Mouse (Mus musculus) forebrain, postnatal 0 days (tissue): ENCODE results near the gene Ilf2. TPM values are rescaled to one million over a fixed set of nuclear protein-coding genes. Genes with fewer than 3 reads are reported as not detected.

ENCODE experiments used
- ATAC-seq: fragments of 200-750 bp; cut with Nextera tagmentation; 2 replicates; pipeline ENCODE4 v1.8.0; 2017; ENCODE audit warnings: mild to moderate bottlenecking, moderate library complexity
- DNase-seq: peaks from one replicate; pipeline ENCODE4 v3.0.0-alpha.2; 2015
- H3K27ac ChIP-seq: fragments of 300-500 bp; sonication (generic); 2 replicates; pipeline ENCODE4 v1.5.1; 2014; ENCODE audit warnings: low read depth, mild to moderate bottlenecking, antibody characterized with exemption, low read length, moderate library complexity, mixed read lengths
- H3K27me3 ChIP-seq: fragments of 300-500 bp; sonication (generic); 2 replicates; pipeline ENCODE4 v1.6.1; 2014; ENCODE audit warnings: mild to moderate bottlenecking, low read length, mixed read lengths; ENCODE audit not compliant: insufficient read depth
- H3K36me3 ChIP-seq: fragments of 300-500 bp; sonication (generic); 2 replicates; pipeline ENCODE4 v1.6.1; 2014; ENCODE audit warnings: mild to moderate bottlenecking, moderate library complexity; ENCODE audit not compliant: insufficient read depth
- H3K4me1 ChIP-seq: fragments of 300-500 bp; sonication (generic); 2 replicates; pipeline ENCODE4 v1.6.1; 2014; ENCODE audit warnings: antibody characterized with exemption; ENCODE audit not compliant: insufficient read depth
- H3K4me2 ChIP-seq: fragments of 300-500 bp; sonication (generic); 2 replicates; pipeline ENCODE4 v1.6.1; 2014; ENCODE audit warnings: low read depth, mild to moderate bottlenecking, moderate library complexity
- H3K4me3 ChIP-seq: fragments of 300-500 bp; sonication (generic); 2 replicates; pipeline ENCODE4 v1.5.1; 2014; ENCODE audit warnings: low read depth, low read length, mixed read lengths
- H3K9ac ChIP-seq: fragments of 300-500 bp; sonication (generic); 2 replicates; pipeline ENCODE4 v1.6.1; 2014; ENCODE audit warnings: mild to moderate bottlenecking
- H3K9me3 ChIP-seq: fragments of 300-500 bp; sonication (generic); 2 replicates; pipeline ENCODE4 v1.6.1; 2016; ENCODE audit warnings: low read length
- CTCF ChIP-seq: sonication (generic); IDR thresholded peaks from 2 replicates; pipeline ENCODE4 v1.5.1; 2016; ENCODE audit warnings: antibody characterized with exemption, control low read depth, low read depth
- WGBS: fragments of 180-500 bp; shearing (Covaris S2); extraction: QIAGEN DNeasy Blood & Tissue Kit; methylation state at CpG from one replicate; pipeline ENCODE4 v1.1.7; 2014; 5-methylcytosine and 5-hydroxymethylcytosine counted together
- polyA plus RNA-seq: library from polyadenylated mRNA; unstranded; fragments of >200 nt; fragmentation: Nextera tagmentation; extraction: Ambion mirVana; gene quantifications from 2 replicates; pipeline ENCODE4 v1.2.1, GENCODE M21; 2015
- total RNA-seq: library from RNA; depleted of rRNA; stranded (reverse); fragments of >200 nt; gene quantifications from 2 replicates; pipeline ENCODE4 v1.2.3, GENCODE M21; 2014

Ilf2 gene
- total and polyA plus RNA-seq, 2 experiments from 2014 or later = 191 to 199 TPM

DNA sequence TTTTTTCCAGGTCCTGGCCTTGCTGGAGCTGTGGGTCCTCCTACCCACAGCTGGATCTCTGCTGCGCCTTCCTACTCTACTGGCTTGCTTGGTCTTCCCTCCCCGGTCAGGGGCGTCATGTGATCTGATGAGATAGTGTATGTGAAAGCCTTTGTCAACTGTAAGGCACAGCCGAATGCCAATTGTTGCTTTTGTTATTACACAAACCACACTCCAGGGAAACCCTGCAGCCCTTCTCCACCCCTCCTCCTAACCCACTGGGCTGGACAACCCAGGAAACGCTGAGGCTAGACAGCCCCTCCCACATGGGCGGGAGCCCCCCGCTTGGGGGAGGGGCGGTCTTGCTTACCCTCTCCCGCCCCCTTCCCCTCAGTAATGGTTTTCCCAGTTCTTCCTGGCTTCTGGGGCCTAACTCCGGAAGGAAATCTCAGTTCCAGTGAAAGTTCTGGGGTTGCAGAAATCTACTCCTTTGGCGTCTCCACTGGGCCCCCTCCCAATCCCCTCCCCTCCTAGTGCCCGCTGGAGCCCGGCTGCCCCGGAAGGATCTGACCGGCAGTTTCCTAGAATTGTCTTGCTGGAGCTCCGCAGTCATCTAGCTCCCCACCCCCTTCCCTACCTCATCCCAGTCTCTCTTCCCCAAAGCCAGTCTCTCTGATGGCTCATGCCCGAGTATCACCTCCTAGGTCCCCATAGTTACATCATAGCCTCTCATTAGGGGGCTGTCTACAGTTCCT lies 29.4 kb upstream of the Ilf2 start:
- peaks cover 13% of the 10 kb centered on the region; the same call in 1 of the 2 replicates for H3K4me1 ChIP-seq
- ATAC-seq (peak; percentile 93), DNase-seq (peak; percentile 87)
- no peaks in the 10 kb centered on the region for H3K36me3 ChIP-seq
- peak overlapping the region; percentile 52 for H3K4me2 ChIP-seq
- no peak for TF ChIP-seq CTCF
- peak overlapping the region; percentile 52 for H3K9ac ChIP-seq
- no peaks in the 10 kb centered on the region for H3K9me3 ChIP-seq
- peak overlapping the region; percentile 65 for H3K27ac ChIP-seq
- WGBS = 1% methylated on average over 17 of the region's 17 CpGs
- no peaks in the 10 kb centered on the region for H3K27me3 ChIP-seq
- H3K4me3 ChIP-seq = peak overlapping the region; percentile 39

GRCm38 (mm10) chr3:90447123-90447494 lies 28.8 kb upstream of the Ilf2 start:
- peaks cover 13% of the 10 kb centered on the region; the same call in 1 of the 2 replicates for H3K4me1 ChIP-seq
- DNase-seq (no peak), ATAC-seq (no peak)
- H3K27me3 ChIP-seq = no peaks in the 10 kb centered on the region
- H3K36me3 ChIP-seq = no peaks in the 10 kb centered on the region
- H3K4me2 ChIP-seq = peak overlapping the region; percentile 52
- H3K9ac ChIP-seq = peak overlapping the region; percentile 52
- peak overlapping the region; percentile 39 for H3K4me3 ChIP-seq
- H3K9me3 ChIP-seq = no peaks in the 10 kb centered on the region
- TF ChIP-seq CTCF = no peak
- peak overlapping the region; percentile 65 for H3K27ac ChIP-seq
- 45% methylated on average over 7 of the region's 7 CpGs for WGBS

DNA sequence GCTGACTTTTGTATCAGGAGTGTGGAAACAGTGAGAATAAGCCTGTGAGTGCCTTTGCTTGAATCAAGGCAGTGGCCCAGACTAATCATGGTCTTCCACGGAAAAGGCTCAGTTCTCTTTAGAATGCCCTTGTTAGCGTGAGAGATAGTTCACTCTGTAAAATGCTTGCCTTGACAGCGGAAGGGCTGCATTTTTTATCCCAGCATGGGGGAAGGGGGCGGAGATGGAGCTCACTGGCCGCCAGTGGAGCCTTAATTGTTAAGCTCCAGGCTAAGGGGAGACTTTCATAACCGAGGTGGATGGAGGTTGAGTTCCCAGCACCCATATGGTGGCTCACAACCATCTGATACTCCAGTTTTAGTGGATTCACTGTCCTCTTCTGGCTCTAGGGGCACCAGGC lies 27.3 kb upstream of the Ilf2 start:
- DNase-seq = no peak
- 26% methylated on average over 6 of the region's 6 CpGs for WGBS
- H3K27me3 ChIP-seq = no peaks in the 10 kb centered on the region
- H3K36me3 ChIP-seq = no peaks in the 10 kb centered on the region
- H3K9ac ChIP-seq = no peak overlapping the region
- H3K4me1 ChIP-seq = peaks cover 13% of the 10 kb centered on the region; the same call in 1 of the 2 replicates
- H3K27ac ChIP-seq = no peak overlapping the region
- no peaks in the 10 kb centered on the region for H3K9me3 ChIP-seq
- no peak for TF ChIP-seq CTCF
- no peak overlapping the region for H3K4me3 ChIP-seq
- no peak overlapping the region for H3K4me2 ChIP-seq
- ATAC-seq = no peak

- DNase-seq = no peak
- Histone ChIP-seq H3K4me1 (peaks cover 11% of the 10 kb centered on the region; the same call in 1 of the 2 replicates), H3K36me3 (no peaks in the 10 kb centered on the region), H3K9me3 (no peaks in the 10 kb centered on the region), H3K4me2 (no peak overlapping the region), H3K9ac (no peak overlapping the region), H3K27ac (no peak overlapping the region), H3K4me3 (no peak overlapping the region), H3K27me3 (no peaks in the 10 kb centered on the region)
- WGBS = 39% methylated on average over 12 of the region's 12 CpGs
- no peak for ATAC-seq
- TF ChIP-seq CTCF = no peak
Measured at GRCm38 (mm10) chr3:90450874-90451273, 25.1 kb upstream of the Ilf2 start.

- no peak for TF ChIP-seq CTCF
- WGBS = 63% methylated on average over 10 of the region's 10 CpGs
- Histone ChIP-seq H3K36me3 (no peaks in the 10 kb centered on the region), H3K27ac (no peak overlapping the region), H3K9me3 (no peaks in the 10 kb centered on the region), H3K27me3 (no peaks in the 10 kb centered on the region), H3K9ac (no peak overlapping the region), H3K4me1 (0 out of 2 replicates have a peak, but pooled peaks cover 5% of the 10 kb centered on the region), H3K4me3 (no peak overlapping the region), H3K4me2 (no peak overlapping the region)
- ATAC-seq (no peak), DNase-seq (no peak)
Measured at GRCm38 (mm10) chr3:90451396-90452095, 24.4 kb upstream of the Ilf2 start.

- WGBS = 87% methylated on average over 14 of the region's 14 CpGs
- Histone ChIP-seq H3K27me3 (no peaks in the 10 kb centered on the region), H3K4me3 (no peak overlapping the region), H3K9me3 (no peaks in the 10 kb centered on the region), H3K4me1 (no peaks in the 10 kb centered on the region), H3K4me2 (no peak overlapping the region), H3K9ac (no peak overlapping the region), H3K27ac (no peak overlapping the region), H3K36me3 (no peaks in the 10 kb centered on the region)
- no peak for DNase-seq
- ATAC-seq = no peak
- TF ChIP-seq CTCF = no peak
Measured at GRCm38 (mm10) chr3:90454931-90455330, 21.0 kb upstream of the Ilf2 start.

GRCm38 (mm10) chr3:90459727-90460126 lies 16.2 kb upstream of the Ilf2 start:
- Histone ChIP-seq H3K27ac (no peak overlapping the region), H3K9me3 (no peaks in the 10 kb centered on the region), H3K27me3 (peaks cover 16% of the 10 kb centered on the region), H3K4me3 (no peak overlapping the region), H3K4me2 (no peak overlapping the region), H3K36me3 (no peaks in the 10 kb centered on the region), H3K9ac (no peak overlapping the region), H3K4me1 (no peaks in the 10 kb centered on the region)
- TF ChIP-seq CTCF = no peak
- no peak for DNase-seq
- ATAC-seq = no peak
- WGBS = 75% methylated on average over 9 of the region's 9 CpGs
